Mouse (Mus musculus) heart, embryonic 10.5 days (tissue): ENCODE measurements around the gene Pigu. TPM values are rescaled to one million over a fixed set of nuclear protein-coding genes. Genes with fewer than 3 reads are reported as not detected.

Experiments used
- DNase-seq: peaks from one replicate; pipeline ENCODE4 v3.0.0-alpha.2; 2017; ENCODE audit warnings: low spot score
- H3K27ac ChIP-seq: fragments of 300-500 bp; sonication (generic); 2 replicates; pipeline ENCODE4 v1.5.1; 2016; ENCODE audit warnings: mild to moderate bottlenecking
- H3K27me3 ChIP-seq: fragments of 300-500 bp; sonication (generic); 2 replicates; pipeline ENCODE4 v1.6.1; 2016; ENCODE audit warnings: mild to moderate bottlenecking; ENCODE audit not compliant: poor library complexity, insufficient read depth, severe bottlenecking
- H3K36me3 ChIP-seq: fragments of 300-500 bp; sonication (generic); 2 replicates; pipeline ENCODE4 v1.6.1; 2016; ENCODE audit warnings: mild to moderate bottlenecking, moderate library complexity
- H3K4me1 ChIP-seq: fragments of 300-500 bp; sonication (generic); 2 replicates; pipeline ENCODE4 v1.6.1; 2016; ENCODE audit warnings: mild to moderate bottlenecking
- H3K4me3 ChIP-seq: fragments of 300-500 bp; sonication (generic); 2 replicates; pipeline ENCODE4 v1.5.1; 2016; ENCODE audit warnings: mild to moderate bottlenecking, moderate library complexity
- H3K9me3 ChIP-seq: fragments of 300-500 bp; sonication (generic); 2 replicates; pipeline ENCODE4 v1.6.1; 2016; ENCODE audit warnings: mild to moderate bottlenecking, moderate library complexity
- WGBS: fragments of 180-500 bp; shearing (Covaris S2); methylation state at CpG from one replicate; pipeline ENCODE4 v1.1.7; 2016; 5-methylcytosine and 5-hydroxymethylcytosine counted together
- polyA plus RNA-seq: library from polyadenylated mRNA; unstranded; fragments of >200 nt; fragmentation: Nextera tagmentation; extraction: Ambion mirVana; gene quantifications from 2 replicates; pipeline ENCODE4 v1.2.1, GENCODE M21; 2016

Gene Pigu
- 60.3 and 61.2 TPM in 2 replicates for polyA plus RNA-seq

GRCm38 (mm10) chr2:155356971-155357591 is at the start of gene Pigu:
Gene Pigu (minus strand): TSS chr2:155357430.
- under 1% methylated on average over 38 of the region's 38 CpGs for WGBS
- peak; percentile 98 for DNase-seq
- Histone ChIP-seq H3K27ac (peak within 1 kb of the TSS; percentile 91), H3K9me3 (no peaks in the 10 kb centered on the region), H3K4me3 (peak within 1 kb of the TSS; percentile 89), H3K27me3 (no peaks in the 10 kb centered on the region), H3K4me1 (peaks cover 9% of the 10 kb centered on the region; the same call in 1 of the 2 replicates), H3K36me3 (no peaks in the 10 kb centered on the region)

DNA sequence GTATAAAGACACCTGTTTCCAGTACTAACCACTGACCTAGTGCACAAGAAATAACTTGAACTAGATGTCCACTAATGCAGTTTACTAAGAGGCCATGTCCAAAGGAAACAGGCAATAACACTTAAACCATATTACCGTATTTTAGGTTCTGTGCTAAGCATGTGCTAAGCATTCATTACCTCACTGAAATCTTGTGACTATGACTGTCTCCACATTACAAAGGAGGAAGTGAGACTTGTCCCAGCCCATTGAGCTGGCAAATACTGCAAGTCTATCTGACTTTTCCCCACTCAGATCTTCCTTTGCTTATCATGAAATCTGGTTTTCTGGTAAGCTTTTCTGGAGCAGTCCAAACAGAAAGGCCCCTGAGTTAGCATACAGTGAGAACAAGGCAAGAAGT is 47.4 kb upstream of the Pigu start:
- Histone ChIP-seq H3K27me3 (no peaks in the 10 kb centered on the region), H3K4me3 (no peak overlapping the region), H3K36me3 (peaks cover 72% of the 10 kb centered on the region), H3K9me3 (no peaks in the 10 kb centered on the region), H3K4me1 (no peaks in the 10 kb centered on the region), H3K27ac (no peak overlapping the region)
- DNase-seq: no peak
- WGBS: 78% methylated on average over 1 of the region's 1 CpGs

- Histone ChIP-seq H3K4me3 (no peak overlapping the region), H3K27me3 (no peaks in the 10 kb centered on the region), H3K27ac (no peak overlapping the region), H3K9me3 (no peaks in the 10 kb centered on the region), H3K4me1 (no peaks in the 10 kb centered on the region), H3K36me3 (peaks cover 67% of the 10 kb centered on the region)
- no peak for DNase-seq
- 96% methylated on average over 4 of the region's 4 CpGs for WGBS
These were observed 44.7 kb upstream of the Pigu start for GRCm38 (mm10) chr2:155401926-155402325.

- H3K27me3 ChIP-seq: no peaks in the 10 kb centered on the region
- H3K27ac ChIP-seq: no peak overlapping the region
- H3K4me3 ChIP-seq: no peak overlapping the region
- peaks cover 61% of the 10 kb centered on the region for H3K36me3 ChIP-seq
- no peak for DNase-seq
- H3K4me1 ChIP-seq: no peaks in the 10 kb centered on the region
- no peaks in the 10 kb centered on the region for H3K9me3 ChIP-seq
These were observed 43.0 kb upstream of the Pigu start for GRCm38 (mm10) chr2:155400276-155400675.

- Histone ChIP-seq H3K27ac (no peak overlapping the region), H3K4me1 (no peaks in the 10 kb centered on the region), H3K36me3 (peaks cover 63% of the 10 kb centered on the region), H3K9me3 (no peaks in the 10 kb centered on the region), H3K4me3 (no peak overlapping the region), H3K27me3 (no peaks in the 10 kb centered on the region)
- no peak for DNase-seq
- 87% methylated on average over 5 of the region's 5 CpGs for WGBS
These were observed 37.4 kb upstream of the Pigu start for GRCm38 (mm10) chr2:155394586-155394985.

GRCm38 (mm10) chr2:155388573-155388972 is 31.3 kb upstream of the Pigu start:
- H3K4me1 ChIP-seq: peaks cover 21% of the 10 kb centered on the region
- DNase-seq: no peak
- H3K36me3 ChIP-seq: peaks cover 75% of the 10 kb centered on the region
- H3K27me3 ChIP-seq: no peaks in the 10 kb centered on the region
- H3K27ac ChIP-seq: no peak overlapping the region
- no peak overlapping the region for H3K4me3 ChIP-seq
- H3K9me3 ChIP-seq: no peaks in the 10 kb centered on the region
- 79% methylated on average over 2 of the region's 2 CpGs for WGBS

GRCm38 (mm10) chr2:155387052-155387451 is 29.8 kb upstream of the Pigu start:
- H3K27ac ChIP-seq: no peak overlapping the region
- H3K27me3 ChIP-seq: no peaks in the 10 kb centered on the region
- 67% methylated on average over 4 of the region's 4 CpGs for WGBS
- peaks cover 36% of the 10 kb centered on the region for H3K4me1 ChIP-seq
- no peak for DNase-seq
- peaks cover 68% of the 10 kb centered on the region for H3K36me3 ChIP-seq
- no peaks in the 10 kb centered on the region for H3K9me3 ChIP-seq
- no peak overlapping the region for H3K4me3 ChIP-seq

DNA sequence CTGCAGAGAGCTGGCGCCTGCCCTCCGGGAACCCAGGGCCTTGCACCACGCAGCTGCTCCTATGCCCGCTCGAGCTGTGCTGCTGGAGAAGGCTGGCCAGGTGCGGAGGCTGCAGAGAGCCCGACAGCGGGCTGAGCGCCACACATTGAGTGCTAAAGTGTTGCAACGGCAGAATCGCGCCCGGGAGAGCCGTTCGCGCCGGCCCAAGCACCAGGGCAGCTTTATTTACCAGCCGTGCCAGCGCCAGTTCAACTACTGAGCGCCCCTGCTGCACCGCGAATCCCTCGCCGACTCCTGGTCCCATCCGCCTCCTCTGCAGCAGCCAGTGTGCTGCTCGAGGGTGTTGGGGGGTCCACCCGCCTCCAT is 29.3 kb upstream of the Pigu start:
- Histone ChIP-seq H3K36me3 (peaks cover 65% of the 10 kb centered on the region), H3K4me1 (peaks cover 36% of the 10 kb centered on the region), H3K27me3 (no peaks in the 10 kb centered on the region), H3K27ac (no peak overlapping the region), H3K4me3 (no peak overlapping the region), H3K9me3 (no peaks in the 10 kb centered on the region)
- WGBS: 30% methylated on average over 27 of the region's 27 CpGs
- no peak for DNase-seq

DNA sequence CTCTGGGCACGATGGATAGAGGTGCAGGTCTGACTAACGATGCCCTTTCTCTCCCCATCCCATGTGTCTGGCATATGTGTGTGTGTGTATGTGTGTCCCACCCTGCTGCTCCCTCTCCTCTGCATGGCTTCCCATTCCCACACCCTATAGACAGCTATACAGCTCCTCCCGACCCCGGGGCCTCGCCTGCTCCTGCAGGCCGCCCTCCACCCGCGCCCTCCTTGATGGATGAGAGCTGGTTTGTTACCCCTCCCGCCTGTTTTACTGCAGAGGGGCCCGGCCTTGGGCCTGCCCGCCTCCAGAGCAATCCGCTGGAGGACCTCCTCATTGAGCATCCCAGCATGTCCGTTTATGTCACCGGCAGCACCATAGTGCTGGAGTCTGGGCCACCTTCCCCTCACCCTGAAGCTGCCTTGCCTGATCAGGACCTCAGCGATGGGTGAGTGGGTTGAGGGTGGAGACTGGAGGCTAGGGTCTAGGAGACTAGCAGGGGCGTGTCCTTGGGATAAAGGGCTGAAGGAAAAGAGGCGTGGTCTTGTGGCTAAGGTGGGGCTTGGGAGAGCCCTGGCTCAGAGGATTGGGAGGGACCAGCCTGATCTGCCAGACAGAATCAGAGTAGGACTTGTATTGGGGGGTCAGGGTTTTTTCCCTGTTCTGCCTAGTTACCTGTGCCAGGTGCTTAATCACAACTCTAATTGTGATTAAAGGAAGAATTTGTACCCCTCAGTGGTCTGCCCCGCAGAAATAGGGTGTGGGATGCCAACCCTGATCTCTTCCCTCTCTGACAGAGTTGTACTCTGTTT is 28.7 kb upstream of the Pigu start:
- 64% methylated on average over 18 of the region's 18 CpGs for WGBS
- Histone ChIP-seq H3K27ac (no peak overlapping the region; the same call in 1 of the 2 replicates), H3K36me3 (peaks cover 59% of the 10 kb centered on the region), H3K9me3 (no peaks in the 10 kb centered on the region), H3K4me3 (no peak overlapping the region), H3K27me3 (no peaks in the 10 kb centered on the region), H3K4me1 (peaks cover 38% of the 10 kb centered on the region)
- DNase-seq: no peak

- WGBS: 37% methylated on average over 7 of the region's 7 CpGs
- Histone ChIP-seq H3K36me3 (peaks cover 52% of the 10 kb centered on the region), H3K9me3 (no peaks in the 10 kb centered on the region), H3K4me3 (no peak overlapping the region), H3K4me1 (peaks cover 44% of the 10 kb centered on the region), H3K27me3 (peaks cover 8% of the 10 kb centered on the region), H3K27ac (no peak overlapping the region)
- peak; percentile 88 for DNase-seq
These were observed 27.9 kb upstream of the Pigu start for GRCm38 (mm10) chr2:155385090-155385489.

- Histone ChIP-seq H3K27me3 (peaks cover 24% of the 10 kb centered on the region), H3K4me1 (peaks cover 38% of the 10 kb centered on the region), H3K36me3 (peaks cover 30% of the 10 kb centered on the region), H3K27ac (peak overlapping the region; percentile 99), H3K9me3 (no peaks in the 10 kb centered on the region), H3K4me3 (peak overlapping the region; percentile 92)
- peak; percentile 81 for DNase-seq
- 44% methylated on average over 2 of the region's 2 CpGs for WGBS
These were observed 25.7 kb upstream of the Pigu start for GRCm38 (mm10) chr2:155382791-155383438.

DNA sequence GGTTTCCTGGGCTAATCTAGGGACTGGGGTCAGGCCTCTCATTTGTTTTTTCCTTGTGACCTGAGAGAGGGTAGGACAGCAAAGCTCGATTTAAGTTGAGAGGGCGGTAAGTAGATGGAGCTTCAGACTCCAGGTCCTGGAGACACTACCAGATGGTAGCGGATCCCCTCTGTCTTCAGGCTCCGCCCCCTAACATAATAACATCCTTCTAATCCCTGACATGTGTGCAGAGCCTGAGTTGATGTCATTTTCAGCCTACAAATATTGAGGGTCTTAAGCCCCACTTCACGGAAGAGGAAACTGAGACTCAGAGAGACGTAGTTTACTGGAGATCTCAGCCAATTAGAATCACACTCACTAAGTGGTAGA is 25.1 kb upstream of the Pigu start:
- H3K27ac ChIP-seq: peak overlapping the region; percentile 99
- no peaks in the 10 kb centered on the region for H3K9me3 ChIP-seq
- peaks cover 24% of the 10 kb centered on the region for H3K36me3 ChIP-seq
- WGBS: 21% methylated on average over 6 of the region's 6 CpGs
- H3K4me1 ChIP-seq: peaks cover 38% of the 10 kb centered on the region
- H3K27me3 ChIP-seq: peaks cover 24% of the 10 kb centered on the region
- no peak for DNase-seq
- peak overlapping the region; percentile 92 for H3K4me3 ChIP-seq

DNA sequence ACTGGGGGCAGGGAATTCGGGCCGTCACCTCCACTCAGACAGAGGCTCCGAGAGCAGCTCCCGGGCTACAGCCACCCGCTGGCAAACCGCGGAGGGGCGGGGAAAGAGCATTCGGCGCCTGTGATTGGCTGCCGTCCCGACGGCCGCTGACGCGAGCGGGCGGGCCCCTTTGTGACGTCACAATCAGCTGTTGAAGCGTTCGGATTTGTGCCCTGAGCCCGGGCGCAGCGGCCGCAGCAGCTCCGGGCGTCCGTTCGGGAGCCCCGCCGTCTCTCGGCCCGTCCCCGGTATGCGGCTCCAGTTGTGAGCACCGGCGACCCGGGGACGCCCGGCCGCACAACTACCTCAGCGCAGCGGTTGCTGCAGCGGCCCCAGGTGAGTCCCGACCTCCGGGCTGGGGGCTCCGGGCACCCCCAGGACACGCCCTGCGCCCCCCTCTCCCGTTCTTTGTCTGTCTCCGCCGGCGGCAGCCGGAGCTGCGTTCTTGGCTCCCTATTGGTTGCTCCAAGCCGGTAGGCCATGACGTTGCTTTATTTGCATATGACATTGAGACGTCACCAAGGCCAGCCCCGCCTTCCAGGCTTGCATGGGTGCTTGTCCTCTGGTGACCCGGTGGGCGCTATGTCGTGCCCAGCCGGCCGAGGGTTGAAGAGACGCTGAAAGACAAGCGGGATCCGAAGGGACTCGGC is 24.6 kb upstream of the Pigu start:
- H3K9me3 ChIP-seq: no peaks in the 10 kb centered on the region
- peaks cover 24% of the 10 kb centered on the region for H3K27me3 ChIP-seq
- peak; percentile 98 for DNase-seq
- 0% methylated on average over 68 of the region's 68 CpGs for WGBS
- H3K36me3 ChIP-seq: peaks cover 19% of the 10 kb centered on the region
- peaks cover 38% of the 10 kb centered on the region for H3K4me1 ChIP-seq
- H3K27ac ChIP-seq: peak overlapping the region; percentile 99
- peak overlapping the region; percentile 92 for H3K4me3 ChIP-seq
